Mouse (Mus musculus): ENCODE results near the gene Tbx19.

GRCm38 (mm10) chr1:165193426-165193825 is 32.9 kb upstream of the Tbx19 start:
- TF ChIP-seq POLR2A (IDR thresholded peaks at IDR 0.05; ENCODE audit: insufficient read depth, low read depth, low read length): no peak
- no peak for TF ChIP-seq CTCF (IDR thresholded peaks at IDR 0.05; ENCODE audit: insufficient read depth, low read depth, low read length)
